Mouse (Mus musculus): Measurements from ENCODE around the gene Trpm8. TPM values are rescaled to one million over a fixed set of nuclear protein-coding genes. Genes with fewer than 3 reads are reported as not detected.

The Trpm8 gene
- polyA plus RNA-seq, 1 experiment from 2014 or later = not detected

- DNase-seq (ENCODE audit: low spot score) (no peak), ATAC-seq (replicated peaks; ENCODE audit: low FRiP score, low TSS enrichment, low read depth) (no peak; the same call in 1 of the 2 replicates)
- Histone ChIP-seq H3K4me2 (ENCODE audit: low read length) (no peak overlapping the region), H3K4me1 (replicated peaks; ENCODE audit: control insufficient read depth, insufficient read depth, low read length) (no peaks in the 10 kb centered on the region; the same call in 1 of the 2 replicates), H3K4me3 (ENCODE audit: low read depth, low read length) (no peak overlapping the region), H3K27ac (ENCODE audit: low read depth) (no peak overlapping the region), H3K9ac (ENCODE audit: low read length) (no peak overlapping the region), H3K27me3 (replicated peaks; ENCODE audit: control insufficient read depth, insufficient read depth, low read length) (no peaks in the 10 kb centered on the region), H3K36me3 (ENCODE audit: control insufficient read depth, insufficient read depth, low read length) (peaks cover 53% of the 10 kb centered on the region), H3K9me3 (ENCODE audit: control insufficient read depth, low read length) (peaks cover 25% of the 10 kb centered on the region)
- WGBS = 79% methylated on average over 4 of the region's 4 CpGs
Measured at GRCm38 (mm10) chr1:88259643-88260024, 17.8 kb upstream of the Trpm8 start.

- Histone ChIP-seq H3K4me3 (ENCODE audit: low read depth, low read length) (no peak overlapping the region), H3K36me3 (ENCODE audit: control insufficient read depth, insufficient read depth, low read length) (peaks cover 58% of the 10 kb centered on the region), H3K4me1 (replicated peaks; ENCODE audit: control insufficient read depth, insufficient read depth, low read length) (no peaks in the 10 kb centered on the region; the same call in 1 of the 2 replicates), H3K27me3 (replicated peaks; ENCODE audit: control insufficient read depth, insufficient read depth, low read length) (no peaks in the 10 kb centered on the region), H3K4me2 (ENCODE audit: low read length) (no peak overlapping the region), H3K27ac (ENCODE audit: low read depth) (no peak overlapping the region), H3K9me3 (ENCODE audit: control insufficient read depth, low read length) (peaks cover 21% of the 10 kb centered on the region), H3K9ac (ENCODE audit: low read length) (no peak overlapping the region)
- DNase-seq (ENCODE audit: low spot score) = no peak
- WGBS = 79% methylated on average over 6 of the region's 6 CpGs
- no peak for ATAC-seq (replicated peaks; ENCODE audit: low FRiP score, low TSS enrichment, low read depth)
Measured at GRCm38 (mm10) chr1:88260114-88260513, 17.3 kb upstream of the Trpm8 start.

DNA sequence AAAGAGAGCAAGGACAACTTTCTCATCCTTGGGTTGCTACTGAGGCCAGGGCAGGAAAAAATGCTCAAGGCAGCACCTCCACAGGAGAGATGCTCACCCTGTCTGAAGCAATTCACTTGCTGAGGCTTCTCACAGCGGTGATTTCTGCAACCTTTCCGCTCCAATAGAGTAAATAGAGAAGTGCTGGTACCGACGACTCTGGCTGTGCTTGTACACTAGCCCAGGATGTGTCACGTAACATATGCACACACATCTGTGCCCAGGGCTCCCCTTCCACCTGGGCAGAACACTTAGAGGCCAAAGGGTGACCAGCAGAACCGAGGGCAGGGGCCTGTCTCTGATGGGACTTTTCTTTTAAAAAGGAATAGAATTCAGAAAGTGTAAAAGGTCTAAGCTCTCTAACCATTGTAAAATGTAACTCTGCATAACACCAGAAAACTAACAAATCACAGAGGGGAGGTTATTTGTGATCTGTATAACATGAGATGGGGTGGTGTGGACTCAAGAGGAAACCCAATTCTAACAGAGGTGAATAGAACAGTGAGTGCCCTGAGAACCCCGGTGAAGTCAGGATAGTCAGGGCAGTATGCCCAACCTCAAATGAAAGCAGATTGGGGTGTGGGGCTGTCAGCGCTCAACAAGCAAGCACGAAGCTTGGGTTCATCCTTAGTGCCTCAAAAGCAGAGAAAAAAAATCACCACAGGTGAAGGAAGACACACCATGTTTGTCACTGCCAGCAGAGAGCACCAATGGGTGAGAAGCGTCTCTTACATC, 16.7 kb upstream of the Trpm8 start:
- Histone ChIP-seq H3K9me3 (ENCODE audit: control insufficient read depth, low read length) (peaks cover 15% of the 10 kb centered on the region), H3K36me3 (ENCODE audit: control insufficient read depth, insufficient read depth, low read length) (peaks cover 65% of the 10 kb centered on the region), H3K4me3 (ENCODE audit: low read depth, low read length) (no peak overlapping the region), H3K27ac (ENCODE audit: low read depth) (no peak overlapping the region), H3K9ac (ENCODE audit: low read length) (no peak overlapping the region), H3K27me3 (replicated peaks; ENCODE audit: control insufficient read depth, insufficient read depth, low read length) (no peaks in the 10 kb centered on the region), H3K4me2 (ENCODE audit: low read length) (no peak overlapping the region), H3K4me1 (replicated peaks; ENCODE audit: control insufficient read depth, insufficient read depth, low read length) (no peaks in the 10 kb centered on the region; the same call in 1 of the 2 replicates)
- ATAC-seq (replicated peaks; ENCODE audit: low FRiP score, low TSS enrichment, low read depth) = no peak
- no peak for DNase-seq (ENCODE audit: low spot score)
- WGBS = 83% methylated on average over 10 of the region's 10 CpGs

DNA sequence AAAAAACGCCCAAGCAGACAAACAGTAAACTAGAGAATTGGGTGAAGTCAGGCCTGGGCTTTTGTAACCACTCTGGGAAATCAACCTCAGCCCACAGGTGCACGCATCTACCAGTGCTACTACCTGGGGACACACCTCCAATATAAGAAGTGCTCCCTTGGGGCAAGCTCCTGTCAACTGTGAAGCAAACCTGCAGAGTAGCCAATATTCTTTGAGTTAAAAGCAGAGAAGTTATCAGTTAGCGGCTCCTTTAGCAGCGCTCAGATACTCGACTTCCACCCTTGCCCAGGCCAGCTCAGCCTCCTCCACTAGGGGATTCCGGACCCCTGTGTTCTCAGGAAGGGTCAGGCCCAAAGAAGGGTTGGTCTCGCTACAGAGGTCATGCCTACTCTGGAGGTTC, 15.8 kb upstream of the Trpm8 start:
- peaks cover 6% of the 10 kb centered on the region for H3K9me3 ChIP-seq (ENCODE audit: control insufficient read depth, low read length)
- no peak for DNase-seq (ENCODE audit: low spot score)
- H3K4me1 ChIP-seq (replicated peaks; ENCODE audit: control insufficient read depth, insufficient read depth, low read length) = no peaks in the 10 kb centered on the region; the same call in 1 of the 2 replicates
- ATAC-seq (replicated peaks; ENCODE audit: low FRiP score, low TSS enrichment, low read depth) = no peak
- WGBS = 84% methylated on average over 7 of the region's 7 CpGs
- H3K4me3 ChIP-seq (ENCODE audit: low read depth, low read length) = no peak overlapping the region
- H3K4me2 ChIP-seq (ENCODE audit: low read length) = no peak overlapping the region
- peaks cover 74% of the 10 kb centered on the region for H3K36me3 ChIP-seq (ENCODE audit: control insufficient read depth, insufficient read depth, low read length)
- no peaks in the 10 kb centered on the region for H3K27me3 ChIP-seq (replicated peaks; ENCODE audit: control insufficient read depth, insufficient read depth, low read length)
- no peak overlapping the region for H3K9ac ChIP-seq (ENCODE audit: low read length)
- H3K27ac ChIP-seq (ENCODE audit: low read depth) = no peak overlapping the region

GRCm38 (mm10) chr1:88262255-88262654, 15.2 kb upstream of the Trpm8 start:
- no peaks in the 10 kb centered on the region; the same call in 1 of the 2 replicates for H3K4me1 ChIP-seq (replicated peaks; ENCODE audit: control insufficient read depth, insufficient read depth, low read length)
- ATAC-seq (replicated peaks; ENCODE audit: low FRiP score, low TSS enrichment, low read depth) (peak; percentile 3; the same call in 1 of the 2 replicates), DNase-seq (ENCODE audit: low spot score) (peak; percentile 86)
- H3K27ac ChIP-seq (ENCODE audit: low read depth) = no peak overlapping the region
- H3K36me3 ChIP-seq (ENCODE audit: control insufficient read depth, insufficient read depth, low read length) = peaks cover 79% of the 10 kb centered on the region
- WGBS = 70% methylated on average over 4 of the region's 4 CpGs
- H3K27me3 ChIP-seq (replicated peaks; ENCODE audit: control insufficient read depth, insufficient read depth, low read length) = no peaks in the 10 kb centered on the region
- peaks cover 2% of the 10 kb centered on the region for H3K9me3 ChIP-seq (ENCODE audit: control insufficient read depth, low read length)
- no peak overlapping the region for H3K4me2 ChIP-seq (ENCODE audit: low read length)
- no peak overlapping the region for H3K4me3 ChIP-seq (ENCODE audit: low read depth, low read length)
- H3K9ac ChIP-seq (ENCODE audit: low read length) = no peak overlapping the region

DNA sequence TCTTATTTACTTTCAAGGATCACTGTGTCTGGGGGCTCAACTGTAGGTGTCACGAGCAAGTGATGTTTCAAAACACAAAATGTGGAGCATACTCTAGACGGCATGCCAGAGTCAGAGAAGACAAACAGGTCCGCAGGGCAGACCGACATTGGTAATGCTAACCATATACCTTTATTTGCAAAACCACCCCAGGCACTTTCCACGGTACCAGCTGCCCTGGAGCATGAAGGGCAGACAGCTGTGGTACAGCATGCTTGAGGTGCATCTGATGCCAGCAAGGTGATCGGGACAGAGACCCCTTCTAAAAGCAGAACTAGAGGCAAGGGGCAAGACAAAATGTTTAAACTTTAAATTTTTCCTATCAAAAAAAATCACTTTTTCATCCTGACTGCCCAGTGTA, 14.5 kb upstream of the Trpm8 start:
- ATAC-seq (replicated peaks; ENCODE audit: low FRiP score, low TSS enrichment, low read depth) (no peak), DNase-seq (ENCODE audit: low spot score) (no peak)
- Histone ChIP-seq H3K9ac (ENCODE audit: low read length) (no peak overlapping the region), H3K4me3 (ENCODE audit: low read depth, low read length) (no peak overlapping the region), H3K9me3 (ENCODE audit: control insufficient read depth, low read length) (no peaks in the 10 kb centered on the region), H3K36me3 (ENCODE audit: control insufficient read depth, insufficient read depth, low read length) (peaks cover 86% of the 10 kb centered on the region), H3K4me2 (ENCODE audit: low read length) (no peak overlapping the region), H3K27ac (ENCODE audit: low read depth) (no peak overlapping the region), H3K27me3 (replicated peaks; ENCODE audit: control insufficient read depth, insufficient read depth, low read length) (no peaks in the 10 kb centered on the region), H3K4me1 (replicated peaks; ENCODE audit: control insufficient read depth, insufficient read depth, low read length) (no peaks in the 10 kb centered on the region; the same call in 1 of the 2 replicates)
- 72% methylated on average over 6 of the region's 6 CpGs for WGBS

GRCm38 (mm10) chr1:88263778-88264177, 13.7 kb upstream of the Trpm8 start:
- no peak overlapping the region for H3K27ac ChIP-seq (ENCODE audit: low read depth)
- WGBS = 90% methylated on average over 5 of the region's 5 CpGs
- ATAC-seq (replicated peaks; ENCODE audit: low FRiP score, low TSS enrichment, low read depth) = no peak

DNA sequence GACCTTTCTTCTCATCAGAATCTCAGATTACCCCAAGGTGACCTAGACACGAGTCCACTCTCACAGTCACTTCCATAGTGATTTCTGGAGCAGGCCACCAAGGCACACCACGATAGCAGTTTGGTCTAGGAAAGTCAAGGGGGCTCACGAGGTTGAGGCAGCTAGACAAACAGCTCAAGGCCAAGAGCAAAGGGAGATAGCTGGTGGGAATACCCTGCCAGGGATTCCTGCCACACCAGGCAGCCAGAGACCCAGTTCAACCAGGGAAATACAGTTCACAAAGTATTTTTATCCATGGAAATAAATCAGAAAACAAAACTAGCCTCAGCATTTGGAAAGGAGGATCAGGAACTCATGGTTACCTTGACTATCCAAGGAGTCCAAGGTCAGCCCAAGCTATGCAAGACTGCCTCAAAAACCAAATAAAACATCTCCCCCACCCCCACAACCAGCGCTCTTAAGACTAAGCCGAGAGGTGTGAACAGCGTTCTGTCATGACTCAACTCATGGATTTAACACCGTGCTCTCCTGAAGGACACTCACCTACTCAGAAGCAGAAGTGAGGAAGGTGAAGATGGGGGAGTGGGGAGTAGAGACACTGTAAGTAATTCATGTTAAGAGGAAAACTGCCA, 13.1 kb upstream of the Trpm8 start:
- Histone ChIP-seq H3K9ac (ENCODE audit: low read length) (no peak overlapping the region), H3K27ac (ENCODE audit: low read depth) (no peak overlapping the region), H3K4me2 (ENCODE audit: low read length) (no peak overlapping the region), H3K4me1 (replicated peaks; ENCODE audit: control insufficient read depth, insufficient read depth, low read length) (no peaks in the 10 kb centered on the region; the same call in 1 of the 2 replicates), H3K9me3 (ENCODE audit: control insufficient read depth, low read length) (no peaks in the 10 kb centered on the region), H3K27me3 (replicated peaks; ENCODE audit: control insufficient read depth, insufficient read depth, low read length) (no peaks in the 10 kb centered on the region), H3K4me3 (ENCODE audit: low read depth, low read length) (no peak overlapping the region), H3K36me3 (ENCODE audit: control insufficient read depth, insufficient read depth, low read length) (peaks cover 100% of the 10 kb centered on the region)
- ATAC-seq (replicated peaks; ENCODE audit: low FRiP score, low TSS enrichment, low read depth) (no peak), DNase-seq (ENCODE audit: low spot score) (no peak)
- 87% methylated on average over 7 of the region's 7 CpGs for WGBS

More at GRCm38 (mm10) chr1:88263778-88264177, 13.7 kb upstream of the Trpm8 start:
- H3K36me3 ChIP-seq (ENCODE audit: control insufficient read depth, insufficient read depth, low read length) = peaks cover 94% of the 10 kb centered on the region
- H3K9me3 ChIP-seq (ENCODE audit: control insufficient read depth, low read length) = no peaks in the 10 kb centered on the region
- H3K4me2 ChIP-seq (ENCODE audit: low read length) = no peak overlapping the region
- no peak for DNase-seq (ENCODE audit: low spot score)
- H3K4me1 ChIP-seq (replicated peaks; ENCODE audit: control insufficient read depth, insufficient read depth, low read length) = no peaks in the 10 kb centered on the region; the same call in 1 of the 2 replicates
- H3K27me3 ChIP-seq (replicated peaks; ENCODE audit: control insufficient read depth, insufficient read depth, low read length) = no peaks in the 10 kb centered on the region
- no peak overlapping the region for H3K4me3 ChIP-seq (ENCODE audit: low read depth, low read length)
- no peak overlapping the region for H3K9ac ChIP-seq (ENCODE audit: low read length)
